17 mouse cellular contexts compared by ENCODE assay signal in genomic region chr7:81641101-81641500, GRCm38 (mm10).
DNase-seq lines count a peak whose midpoint lies in the region; ATAC-seq lines count a peak whose summit lies in the region.
"Had no signal": no experiment of that assay in that cellular context is flagged by ENCODE, and none has a peak within 500 bp of the region (broad histone marks: within the 10 kb centered on the region; RNA-seq: fewer than 3 reads in every experiment).

No protein-coding gene starts in this region.

- H3K4me3 ChIP-seq in heart, embryonic 14.5 days (ENCODE audit: control insufficient read depth in 1 of 2, insufficient read depth in 1 of 2, low read depth in 1 of 2, low read length in 2 of 2), result no peak overlapping the region
- H3K4me3 ChIP-seq: forebrain, embryonic 12.5 days; intestine, embryonic 15.5 days; limb, embryonic 15.5 days had no signal

- H3K27ac ChIP-seq in heart, embryonic 14.5 days (replicated peaks in 1 of 2; ENCODE audit: control insufficient read depth in 1 of 2, insufficient read depth in 1 of 2, low read depth in 2 of 2, low read length in 2 of 2), result peak overlapping the region; percentile 47 to 53; a peak in 3 of 4 replicates
- H3K27ac ChIP-seq: forebrain, embryonic 12.5 days; intestine, embryonic 15.5 days; limb, embryonic 15.5 days had no signal

- no peaks in the 10 kb centered on the region for H3K9me3 ChIP-seq in heart, embryonic 14.5 days (ENCODE audit: control insufficient read depth, low read length)
- H3K9me3 ChIP-seq: forebrain, embryonic 12.5 days; intestine, embryonic 15.5 days; limb, embryonic 15.5 days had no signal

- 6% methylated on average over 6 of the region's 6 CpGs for WGBS in heart, embryonic 14.5 days

- no peaks in the 10 kb centered on the region for H3K36me3 ChIP-seq in heart, embryonic 14.5 days (ENCODE audit: control insufficient read depth, insufficient read depth, low read length)
- H3K36me3 ChIP-seq: forebrain, embryonic 12.5 days; intestine, embryonic 15.5 days; limb, embryonic 15.5 days had no signal

- peaks cover 22 to 38% of the 10 kb centered on the region in 2 experiments for H3K4me1 ChIP-seq in heart, embryonic 14.5 days (ENCODE audit: control insufficient read depth in 2 of 2, insufficient read depth in 2 of 2, low read length in 2 of 2)
- H3K4me1 ChIP-seq: forebrain, embryonic 12.5 days; intestine, embryonic 15.5 days; limb, embryonic 15.5 days had no signal

- H3K27me3 ChIP-seq in heart, embryonic 14.5 days (ENCODE audit: control insufficient read depth, insufficient read depth, low read length), result no peaks in the 10 kb centered on the region
- H3K27me3 ChIP-seq: forebrain, embryonic 12.5 days; intestine, embryonic 15.5 days; limb, embryonic 15.5 days had no signal

- H3K9ac ChIP-seq in heart, embryonic 14.5 days (ENCODE audit: low read length), result no peak overlapping the region
- H3K9ac ChIP-seq: forebrain, embryonic 12.5 days; intestine, embryonic 15.5 days; limb, embryonic 15.5 days had no signal

- ATAC-seq in heart, embryonic 14.5 days (ENCODE audit: insufficient number of reproducible peaks, insufficient read depth, low FRiP score, low read depth), result peak; percentile 53; the same call in 1 of the 2 replicates
- ATAC-seq: intestine, embryonic 15.5 days had no signal

- H3K4me2 ChIP-seq in heart, embryonic 14.5 days (ENCODE audit: low read length), result no peak overlapping the region
- H3K4me2 ChIP-seq: forebrain, embryonic 12.5 days; intestine, embryonic 15.5 days; limb, embryonic 15.5 days; midbrain, embryonic 11.5 days had no signal

- DNase-seq in heart, adult 8-10 months (ENCODE audit: low spot score), result peak; percentile 19
- DNase-seq in heart, postnatal 36 days, result no peak
- peak; percentile 14 for DNase-seq in testis, postnatal 14 days (ENCODE audit: low spot score)
- DNase-seq in testis, postnatal 10 days (ENCODE audit: low spot score), result no peak
- no peak for DNase-seq in right cerebral cortex, postnatal 4 days
- no peak for DNase-seq in gastrocnemius, adult 18-20 months (ENCODE audit: low spot score)
- DNase-seq: cerebellum, postnatal 36 days; gastrocnemius, postnatal 36 days; kidney, postnatal 4 days; lung, adult 18-20 months; lung, postnatal 36 days; thymus, adult 18-20 months had no signal

- intact Hi-C loops in heart, postnatal 36 days (cut with DNase I), result no loop called here

Comparison
In these comparisons a context has a peak if more than half of its experiments do, and no peak if none do; other contexts are left out.
1. DNase-seq: peak in heart, adult 8-10 months (single experiment) and testis, postnatal 14 days (single experiment); none in heart, postnatal 36 days (0 of 2), testis, postnatal 10 days (single experiment), right cerebral cortex, postnatal 4 days (single experiment) and gastrocnemius, adult 18-20 months (single experiment).